Mouse (Mus musculus): ENCODE results near the gene Prkag1.
"Not testable (repeated sequence)": the region's sequence is repeated elsewhere in the genome, so short reads cannot be mapped to it uniquely, and the experiment has no call there.

Prkag1 gene

GRCm38 (mm10) chr15:98823434-98823833 is 7.9 kb downstream of the Prkag1 start:
- DNase-seq (ENCODE audit: low spot score in 2 of 2) = no peak

- no peak for DNase-seq (ENCODE audit: low spot score in 2 of 2)
These were observed 9.2 kb downstream of the Prkag1 start for GRCm38 (mm10) chr15:98822147-98822546.

- DNase-seq (ENCODE audit: low spot score in 2 of 2) = no peak
These were observed 9.9 kb downstream of the Prkag1 start for GRCm38 (mm10) chr15:98821403-98821802.

GRCm38 (mm10) chr15:98820937-98821336 is 10.4 kb downstream of the Prkag1 start:
- no peak for DNase-seq (ENCODE audit: low spot score in 2 of 2)

- DNase-seq (ENCODE audit: low spot score in 2 of 2) = no peak
These were observed 13.2 kb downstream of the Prkag1 start for GRCm38 (mm10) chr15:98818171-98818570.

GRCm38 (mm10) chr15:98812741-98813424 is 18.4 kb downstream of the Prkag1 start:
- peak in 1 of 2 experiments; percentile 55 for DNase-seq (ENCODE audit: low spot score in 2 of 2)

- DNase-seq (ENCODE audit: low spot score in 2 of 2) = not testable (repeated sequence)
These were observed 21.1 kb downstream of the Prkag1 start for GRCm38 (mm10) chr15:98810212-98810611.

GRCm38 (mm10) chr15:98809390-98809789 is 21.9 kb downstream of the Prkag1 start, which contains the start of gene Ddn:
Ddn (minus strand) TSS chr15:98809490.
- no peak for DNase-seq (ENCODE audit: low spot score in 2 of 2)

GRCm38 (mm10) chr15:98808651-98809134 is 22.6 kb downstream of the Prkag1 start:
- DNase-seq (ENCODE audit: low spot score in 2 of 2) = peak; percentile 76 to 84

GRCm38 (mm10) chr15:98807895-98808650 is 23.2 kb downstream of the Prkag1 start:
- DNase-seq (ENCODE audit: low spot score in 2 of 2) = peak; percentile 72 to 80

GRCm38 (mm10) chr15:98806809-98807770 is 24.2 kb downstream of the Prkag1 start:
- no peak for DNase-seq (ENCODE audit: low spot score in 2 of 2)

- no peak for DNase-seq (ENCODE audit: low spot score in 2 of 2)
These were observed 25.1 kb downstream of the Prkag1 start for GRCm38 (mm10) chr15:98806071-98806808.

- DNase-seq (ENCODE audit: low spot score in 2 of 2) = peak in 1 of 2 experiments; percentile 73
These were observed 25.8 kb downstream of the Prkag1 start for GRCm38 (mm10) chr15:98805324-98806040.

- DNase-seq (ENCODE audit: low spot score in 2 of 2) = peak; percentile 78 to 91
These were observed 27.3 kb downstream of the Prkag1 start for GRCm38 (mm10) chr15:98804054-98804453.

GRCm38 (mm10) chr15:98802926-98803325 is 28.4 kb downstream of the Prkag1 start:
- DNase-seq (ENCODE audit: low spot score in 2 of 2) = no peak

GRCm38 (mm10) chr15:98799396-98799795 is 31.9 kb downstream of the Prkag1 start:
- DNase-seq (ENCODE audit: low spot score in 2 of 2) = peak in 1 of 2 experiments; percentile 79

- no peak for DNase-seq (ENCODE audit: low spot score in 2 of 2)
These were observed 32.4 kb downstream of the Prkag1 start for GRCm38 (mm10) chr15:98798903-98799302.

- no peak for DNase-seq (ENCODE audit: low spot score in 2 of 2)
These were observed 33.4 kb downstream of the Prkag1 start for GRCm38 (mm10) chr15:98797835-98798492.

GRCm38 (mm10) chr15:98796803-98797595 is 34.3 kb downstream of the Prkag1 start:
- DNase-seq (ENCODE audit: low spot score in 2 of 2) = no peak

Measured in frontal cortex, postnatal 14 days (tissue).